Mouse (Mus musculus): ENCODE data around the gene Evi5l. TPM values are rescaled to one million over a fixed set of nuclear protein-coding genes. Genes with fewer than 3 reads are reported as not detected.

The Evi5l gene
- polyA plus RNA-seq, 2 experiments: 24.6 to 35.9 TPM

DNA sequence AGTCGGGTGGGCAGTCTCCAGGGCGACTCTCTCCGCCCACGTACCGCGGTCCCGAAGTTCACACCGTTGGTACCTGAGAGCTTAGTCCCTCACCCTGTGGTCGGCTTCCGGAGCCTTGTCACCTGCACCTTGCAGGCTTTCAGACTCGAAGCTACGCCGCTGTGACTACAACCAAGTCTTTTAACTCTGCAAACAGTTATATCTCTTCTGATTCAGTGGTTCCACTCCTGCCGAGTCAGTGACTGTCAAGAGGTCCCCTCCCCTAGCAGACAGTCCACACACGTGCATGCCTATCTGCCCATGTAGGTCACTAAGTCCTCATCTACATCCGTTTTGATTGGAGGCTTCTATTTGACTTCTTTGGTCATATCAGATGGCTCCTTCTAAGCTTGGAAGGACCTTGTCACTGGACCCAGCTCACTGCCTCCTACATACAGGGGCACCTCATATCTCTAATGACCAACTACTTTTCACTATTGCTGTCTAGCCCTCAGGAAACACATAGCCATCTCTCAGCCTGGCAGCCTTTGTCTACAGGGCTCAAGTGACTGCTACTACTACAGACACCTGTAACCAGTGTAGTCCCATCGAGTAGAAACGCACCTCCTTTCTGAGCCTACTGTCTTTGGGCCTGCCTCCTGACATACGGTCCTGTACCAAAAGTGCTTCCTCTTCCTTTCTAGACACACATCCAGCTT lies 73.0 kb downstream of the Evi5l start:
- Histone ChIP-seq H3K9ac (ENCODE audit: low read depth, low read length, severe bottlenecking) (peak overlapping the region; percentile 88), H3K4me1 (ENCODE audit: control insufficient read depth, insufficient read depth, low read length) (peaks cover 16% of the 10 kb centered on the region), H3K27me3 (ENCODE audit: control insufficient read depth, insufficient read depth, low read length) (no peaks in the 10 kb centered on the region), H3K4me3 (replicated peaks; ENCODE audit: low read length) (peak overlapping the region; percentile 82), H3K4me2 (replicated peaks; ENCODE audit: low read depth, low read length, severe bottlenecking) (peak overlapping the region; percentile 86), H3K9me3 (ENCODE audit: control insufficient read depth, low read length) (no peaks in the 10 kb centered on the region), H3K36me3 (ENCODE audit: control insufficient read depth, insufficient read depth, low read length) (peaks cover 34% of the 10 kb centered on the region), H3K27ac (replicated peaks; ENCODE audit: low read depth, low read length) (peak overlapping the region; percentile 84; the same call in 1 of the 2 replicates)
- DNase-seq (ENCODE audit: low spot score) (no peak), ATAC-seq (ENCODE audit: low FRiP score, low read depth) (no peak)
- 13% methylated on average over 19 of the region's 19 CpGs for WGBS
- TF ChIP-seq POLR2A (IDR thresholded peaks at IDR 0.05; ENCODE audit: borderline replicate concordance, extremely low read depth, insufficient read depth, insufficient read length): no peak

- Histone ChIP-seq H3K9me3 (ENCODE audit: control insufficient read depth, low read length) (no peaks in the 10 kb centered on the region), H3K4me1 (ENCODE audit: control insufficient read depth, insufficient read depth, low read length) (peaks cover 14% of the 10 kb centered on the region), H3K4me2 (replicated peaks; ENCODE audit: low read depth, low read length, severe bottlenecking) (no peak overlapping the region), H3K27me3 (ENCODE audit: control insufficient read depth, insufficient read depth, low read length) (no peaks in the 10 kb centered on the region), H3K36me3 (ENCODE audit: control insufficient read depth, insufficient read depth, low read length) (peaks cover 80% of the 10 kb centered on the region), H3K4me3 (replicated peaks; ENCODE audit: low read length) (no peak overlapping the region), H3K27ac (replicated peaks; ENCODE audit: low read depth, low read length) (no peak overlapping the region), H3K9ac (ENCODE audit: low read depth, low read length, severe bottlenecking) (no peak overlapping the region)
- WGBS: 94% methylated on average over 5 of the region's 5 CpGs
- TF ChIP-seq POLR2A (IDR thresholded peaks at IDR 0.05; ENCODE audit: borderline replicate concordance, extremely low read depth, insufficient read depth, insufficient read length): no peak
- no peak for ATAC-seq (ENCODE audit: low FRiP score, low read depth)
- no peak for DNase-seq (ENCODE audit: low spot score)
These were observed 78.7 kb downstream of the Evi5l start for GRCm38 (mm10) chr8:4245061-4245460.

GRCm38 (mm10) chr8:4245737-4246136 lies 79.4 kb downstream of the Evi5l start:
- Histone ChIP-seq H3K4me2 (replicated peaks; ENCODE audit: low read depth, low read length, severe bottlenecking) (no peak overlapping the region), H3K4me3 (replicated peaks; ENCODE audit: low read length) (no peak overlapping the region), H3K27ac (replicated peaks; ENCODE audit: low read depth, low read length) (no peak overlapping the region), H3K4me1 (ENCODE audit: control insufficient read depth, insufficient read depth, low read length) (peaks cover 14% of the 10 kb centered on the region), H3K9ac (ENCODE audit: low read depth, low read length, severe bottlenecking) (no peak overlapping the region), H3K36me3 (ENCODE audit: control insufficient read depth, insufficient read depth, low read length) (peaks cover 80% of the 10 kb centered on the region), H3K27me3 (ENCODE audit: control insufficient read depth, insufficient read depth, low read length) (no peaks in the 10 kb centered on the region), H3K9me3 (ENCODE audit: control insufficient read depth, low read length) (no peaks in the 10 kb centered on the region)
- no peak for TF ChIP-seq POLR2A (IDR thresholded peaks at IDR 0.05; ENCODE audit: borderline replicate concordance, extremely low read depth, insufficient read depth, insufficient read length)
- DNase-seq (ENCODE audit: low spot score) (no peak), ATAC-seq (ENCODE audit: low FRiP score, low read depth) (no peak)
- WGBS: 90% methylated on average over 11 of the region's 13 CpGs

DNA sequence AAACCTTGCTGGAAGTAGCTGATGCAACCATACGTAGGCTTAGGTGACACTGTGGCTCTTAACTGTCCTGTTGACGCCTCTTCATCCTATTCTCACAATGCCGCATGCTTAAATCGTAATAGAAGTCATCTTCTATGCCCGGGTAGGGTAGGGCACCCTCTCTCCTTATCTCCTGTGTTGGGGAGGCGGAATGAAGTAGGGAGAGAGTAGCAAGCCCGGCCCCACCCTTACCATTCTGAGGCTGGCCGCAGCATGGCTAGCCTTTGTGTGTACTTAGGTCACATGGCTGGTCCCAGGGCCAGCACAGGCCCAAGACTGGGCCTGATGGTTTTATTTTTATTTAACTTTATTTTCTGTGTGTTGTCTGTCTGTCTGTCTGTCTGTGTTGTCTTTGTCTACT lies 80.9 kb downstream of the Evi5l start:
- DNase-seq (ENCODE audit: low spot score) (no peak), ATAC-seq (ENCODE audit: low FRiP score, low read depth) (no peak)
- WGBS: 96% methylated on average over 8 of the region's 8 CpGs
- TF ChIP-seq POLR2A (IDR thresholded peaks at IDR 0.05; ENCODE audit: borderline replicate concordance, extremely low read depth, insufficient read depth, insufficient read length): no peak
- Histone ChIP-seq H3K4me1 (ENCODE audit: control insufficient read depth, insufficient read depth, low read length) (peaks cover 14% of the 10 kb centered on the region), H3K9me3 (ENCODE audit: control insufficient read depth, low read length) (no peaks in the 10 kb centered on the region), H3K4me2 (replicated peaks; ENCODE audit: low read depth, low read length, severe bottlenecking) (no peak overlapping the region), H3K36me3 (ENCODE audit: control insufficient read depth, insufficient read depth, low read length) (peaks cover 67% of the 10 kb centered on the region), H3K27me3 (ENCODE audit: control insufficient read depth, insufficient read depth, low read length) (no peaks in the 10 kb centered on the region), H3K4me3 (replicated peaks; ENCODE audit: low read length) (no peak overlapping the region), H3K27ac (replicated peaks; ENCODE audit: low read depth, low read length) (no peak overlapping the region), H3K9ac (ENCODE audit: low read depth, low read length, severe bottlenecking) (no peak overlapping the region)

DNA sequence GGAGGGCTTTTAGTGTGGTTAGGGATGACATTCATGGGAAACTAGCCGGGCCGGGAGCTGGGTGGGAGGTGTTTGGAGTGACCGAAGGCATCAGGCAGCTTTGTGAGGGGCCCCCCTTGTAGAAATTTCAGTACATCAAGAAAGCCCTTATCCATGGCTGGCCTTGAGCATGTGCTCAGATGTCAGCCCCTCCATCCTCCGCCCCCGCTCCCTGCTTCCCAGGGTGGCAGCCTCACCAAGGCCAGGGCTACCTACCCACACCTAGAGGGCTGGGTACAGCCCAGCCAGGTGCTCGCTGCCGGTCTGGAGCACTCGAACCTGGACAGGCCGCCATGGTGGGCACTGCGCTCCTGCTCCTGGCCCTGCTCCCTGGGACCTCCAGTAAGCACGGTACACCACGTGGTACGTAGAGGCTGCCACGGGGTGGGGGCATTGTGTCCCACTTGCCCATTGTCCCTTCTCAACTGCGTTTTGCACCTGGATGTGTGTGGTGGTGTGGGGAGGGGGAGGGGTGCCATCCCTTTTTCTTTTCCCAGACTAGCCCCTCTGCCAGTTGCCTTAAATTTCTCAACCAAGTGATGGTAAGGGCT lies 81.7 kb downstream of the Evi5l start, which contains the start of gene Tgfbr3l:
TSS of gene Tgfbr3l (plus strand) at position 264 of the 590 bp plus-strand sequence.
- no peak for DNase-seq (ENCODE audit: low spot score)

More for the DNA sequence above, 81.7 kb downstream of the Evi5l start, which contains the start of gene Tgfbr3l:
- H3K4me2 ChIP-seq (replicated peaks; ENCODE audit: low read depth, low read length, severe bottlenecking): no peak within 1 kb of the TSS
- H3K9me3 ChIP-seq (ENCODE audit: control insufficient read depth, low read length): no peaks in the 10 kb centered on the region
- no peaks in the 10 kb centered on the region for H3K27me3 ChIP-seq (ENCODE audit: control insufficient read depth, insufficient read depth, low read length)
- H3K4me1 ChIP-seq (ENCODE audit: control insufficient read depth, insufficient read depth, low read length): peaks cover 14% of the 10 kb centered on the region
- peaks cover 59% of the 10 kb centered on the region for H3K36me3 ChIP-seq (ENCODE audit: control insufficient read depth, insufficient read depth, low read length)
- no peak within 1 kb of the TSS for H3K4me3 ChIP-seq (replicated peaks; ENCODE audit: low read length)
- H3K9ac ChIP-seq (ENCODE audit: low read depth, low read length, severe bottlenecking): peak within 1 kb of the TSS; percentile 25; the same call in 1 of the 2 replicates
- no peak within 1 kb of the TSS for H3K27ac ChIP-seq (replicated peaks; ENCODE audit: low read depth, low read length)
- WGBS: 83% methylated on average over 15 of the region's 15 CpGs
- no peak for ATAC-seq (ENCODE audit: low FRiP score, low read depth)
- no peak for TF ChIP-seq POLR2A (IDR thresholded peaks at IDR 0.05; ENCODE audit: borderline replicate concordance, extremely low read depth, insufficient read depth, insufficient read length)

All from limb, embryonic 14.5 days (tissue).